Mouse (Mus musculus) thymus, adult 2 months (tissue): ENCODE data around the gene Ccr10. TPM values are rescaled to one million over a fixed set of nuclear protein-coding genes. Genes with fewer than 3 reads are reported as not detected.
A peak's percentile ranks its signal among the peaks of the same experiment; 100 is the strongest.
"Not testable (repeated sequence)": the region's sequence is repeated elsewhere in the genome, so short reads cannot be mapped to it uniquely, and the experiment has no call there.

ENCODE experiments used
- DNase-seq: peaks from one replicate; pipeline ENCODE4 v3.0.0; 2021
- H3K27ac ChIP-seq: fragments of 200-500 bp; 2 replicates; pipeline ENCODE4 v1.5.1; 2012; ENCODE audit warnings: low read length, control low read depth; ENCODE audit not compliant: control insufficient read depth, insufficient read depth
- H3K27me3 ChIP-seq: fragments of 200-500 bp; 2 replicates; pipeline ENCODE4 v1.6.1; 2012; ENCODE audit warnings: mild to moderate bottlenecking, low read length, moderate library complexity, mixed read lengths; ENCODE audit not compliant: control insufficient read depth, insufficient read depth
- H3K36me3 ChIP-seq: fragments of 200-500 bp; 2 replicates; pipeline ENCODE4 v1.6.1; 2012; ENCODE audit warnings: mild to moderate bottlenecking, low read length, moderate library complexity; ENCODE audit not compliant: control insufficient read depth, insufficient read depth
- H3K4me1 ChIP-seq: fragments of 200-500 bp; replicated peaks from 2 replicates; pipeline ENCODE4 v1.6.1; 2012; ENCODE audit warnings: low read length; ENCODE audit not compliant: control insufficient read depth, insufficient read depth
- H3K4me3 ChIP-seq: fragments of 200-500 bp; 2 replicates; pipeline ENCODE4 v1.5.1; 2012; ENCODE audit warnings: mild to moderate bottlenecking, low read length, control low read depth, moderate library complexity; ENCODE audit not compliant: control insufficient read depth, insufficient read depth
- CTCF ChIP-seq: fragments of 200-500 bp; IDR thresholded peaks from 2 replicates; pipeline ENCODE4 v1.5.1; 2012; ENCODE audit warnings: mild to moderate bottlenecking, control low read depth, low read length, moderate library complexity, borderline replicate concordance; ENCODE audit not compliant: control insufficient read depth, poor library complexity, insufficient read depth; ENCODE audit errors: extremely low read depth
- POLR2A ChIP-seq: fragments of 200-500 bp; IDR thresholded peaks from 2 replicates; pipeline ENCODE4 v1.6.1; 2012; ENCODE audit warnings: mild to moderate bottlenecking, low read length, control low read depth, moderate library complexity; ENCODE audit not compliant: control insufficient read depth, poor library complexity, insufficient read depth; ENCODE audit errors: extremely low read depth
- WGBS: fragments of 180-500 bp; shearing (Covaris S2); methylation state at CpG from one replicate; pipeline ENCODE4 v1.1.7; 2018; 5-methylcytosine and 5-hydroxymethylcytosine counted together
- polyA plus RNA-seq: library from polyadenylated mRNA; depleted of rRNA; stranded (reverse); fragments of >200 nt; gene quantifications from 2 replicates; pipeline ENCODE4 v1.2.3, GENCODE M21; 2012

Ccr10 gene
- polyA plus RNA-seq, 1 experiment: 3.9 TPM

DNA sequence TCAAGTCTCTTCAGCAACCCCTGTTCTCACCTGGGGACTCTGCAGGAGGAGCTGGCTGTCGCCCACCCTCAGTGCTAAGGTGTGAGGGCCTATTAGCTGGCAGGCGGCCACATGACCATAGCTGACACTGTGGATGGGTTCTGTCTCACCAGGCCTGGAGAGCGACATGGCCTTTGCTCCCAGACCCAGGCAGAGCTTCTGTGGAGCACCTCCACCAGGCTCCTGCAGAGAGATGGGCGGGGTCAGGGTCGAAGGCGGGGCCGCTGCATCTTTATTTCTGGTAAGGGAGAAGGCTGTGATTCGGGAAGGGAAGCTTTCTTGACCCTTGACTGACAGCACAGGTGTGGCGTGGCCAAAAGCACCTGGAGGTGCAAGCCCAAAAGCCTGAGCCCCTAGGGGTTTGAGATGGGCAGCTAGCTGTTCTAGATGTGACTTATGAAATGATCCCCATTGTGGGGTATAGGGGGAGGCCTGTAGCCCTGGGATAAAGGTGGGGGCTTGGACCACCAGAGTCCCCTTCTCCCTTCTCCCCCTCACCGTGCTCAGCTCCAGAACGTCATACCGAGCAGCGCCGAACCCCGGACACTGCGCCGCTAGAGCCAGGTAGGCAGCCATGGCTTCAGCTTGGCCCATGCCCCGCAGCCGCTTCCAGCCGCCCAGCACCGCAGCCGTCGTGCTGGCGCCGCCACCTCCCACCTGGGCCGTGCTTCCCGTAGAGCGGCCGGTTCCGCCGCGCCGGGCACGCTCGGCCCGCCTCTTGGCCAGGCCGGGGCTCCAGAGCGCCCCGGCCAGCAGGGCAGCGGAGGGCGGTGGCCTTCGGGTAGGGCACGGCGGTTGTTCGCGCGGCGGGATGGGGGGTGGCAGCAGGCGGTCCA is 11.5 kb downstream of the Ccr10 start:
- Histone ChIP-seq H3K4me1 (peaks cover 6% of the 10 kb centered on the region; the same call in 1 of the 2 replicates), H3K27ac (no peak overlapping the region), H3K36me3 (no peaks in the 10 kb centered on the region), H3K27me3 (peaks cover 11% of the 10 kb centered on the region; the same call in 1 of the 2 replicates), H3K4me3 (no peak overlapping the region)
- no peak for DNase-seq
- TF ChIP-seq POLR2A (no peak), CTCF (0 out of 2 replicates have a peak, but pooled peaks have one; percentile 15)
- 30% methylated on average over 49 of the region's 49 CpGs for WGBS

- H3K4me1 ChIP-seq: peaks cover 6% of the 10 kb centered on the region; the same call in 1 of the 2 replicates
- H3K27me3 ChIP-seq: peaks cover 5% of the 10 kb centered on the region; the same call in 1 of the 2 replicates
- no peak overlapping the region for H3K4me3 ChIP-seq
- no peak for DNase-seq
- no peaks in the 10 kb centered on the region for H3K36me3 ChIP-seq
- no peak for TF ChIP-seq CTCF
- H3K27ac ChIP-seq: no peak overlapping the region
- 93% methylated on average over 5 of the region's 5 CpGs for WGBS
Measured at GRCm38 (mm10) chr11:101162772-101163171, 12.5 kb downstream of the Ccr10 start.

- Histone ChIP-seq H3K27me3 (peaks cover 3% of the 10 kb centered on the region; the same call in 1 of the 2 replicates), H3K27ac (no peak overlapping the region), H3K4me1 (peaks cover 6% of the 10 kb centered on the region; the same call in 1 of the 2 replicates), H3K36me3 (no peaks in the 10 kb centered on the region), H3K4me3 (no peak overlapping the region)
- TF ChIP-seq POLR2A (no peak), CTCF (no peak)
- DNase-seq: no peak
- WGBS: 89% methylated on average over 5 of the region's 5 CpGs
Measured at GRCm38 (mm10) chr11:101162301-101162700, 12.9 kb downstream of the Ccr10 start.

DNA sequence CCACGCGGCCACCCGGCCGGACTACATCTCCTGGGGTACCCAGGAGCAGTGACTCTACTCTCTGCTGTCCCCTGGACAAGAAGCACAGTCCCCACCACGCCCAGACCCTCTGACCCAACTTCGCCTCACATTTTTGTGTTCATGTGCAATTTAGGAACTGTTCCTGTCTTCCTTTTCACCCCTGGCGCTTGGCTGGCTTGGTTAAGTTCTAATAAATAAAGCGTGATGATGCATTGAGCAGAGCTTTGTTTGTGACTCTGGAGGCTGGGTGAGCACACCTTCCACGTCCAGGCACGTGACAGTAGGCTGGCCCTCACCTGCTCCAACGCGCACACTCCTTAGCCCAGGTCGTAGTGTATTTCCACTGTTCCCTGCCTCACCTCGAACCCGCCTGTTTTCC is 13.7 kb downstream of the Ccr10 start:
- TF ChIP-seq POLR2A: no peak
- no peak for TF ChIP-seq CTCF
- Histone ChIP-seq H3K36me3 (no peaks in the 10 kb centered on the region), H3K4me1 (peaks cover 6% of the 10 kb centered on the region; the same call in 1 of the 2 replicates), H3K4me3 (no peak overlapping the region), H3K27me3 (peaks cover 3% of the 10 kb centered on the region; the same call in 1 of the 2 replicates), H3K27ac (no peak overlapping the region)
- no peak for DNase-seq
- WGBS: 95% methylated on average over 15 of the region's 15 CpGs

DNA sequence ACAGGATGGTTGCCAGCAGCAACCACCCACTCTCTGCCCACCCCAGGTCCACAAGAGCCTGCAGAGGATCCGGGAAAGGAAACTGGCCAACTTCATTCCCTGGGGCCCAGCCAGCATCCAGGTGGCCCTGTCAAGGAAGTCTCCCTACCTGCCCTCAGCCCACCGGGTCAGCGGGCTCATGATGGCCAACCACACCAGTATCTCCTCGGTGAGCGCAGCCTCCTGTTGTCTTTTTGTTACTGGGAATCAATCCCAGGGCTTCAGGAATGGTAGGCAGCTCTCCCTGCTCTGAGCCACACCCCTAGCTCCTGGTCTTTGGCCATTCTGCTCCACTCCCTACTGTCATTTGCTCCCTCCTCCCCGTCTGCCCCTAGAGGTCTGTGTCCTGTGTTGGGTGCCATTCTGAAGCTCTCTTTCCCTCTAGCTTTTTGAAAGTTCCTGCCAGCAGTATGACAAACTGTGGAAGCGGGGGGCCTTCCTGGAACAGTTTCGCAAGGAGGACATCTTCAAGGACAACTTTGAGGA is 14.2 kb downstream of the Ccr10 start:
- DNase-seq, H3K4me3 ChIP-seq, H3K27me3 ChIP-seq, H3K4me1 ChIP-seq, H3K36me3 ChIP-seq, H3K27ac ChIP-seq: not testable (repeated sequence)
- 87% methylated on average over 8 of the region's 8 CpGs for WGBS

DNA sequence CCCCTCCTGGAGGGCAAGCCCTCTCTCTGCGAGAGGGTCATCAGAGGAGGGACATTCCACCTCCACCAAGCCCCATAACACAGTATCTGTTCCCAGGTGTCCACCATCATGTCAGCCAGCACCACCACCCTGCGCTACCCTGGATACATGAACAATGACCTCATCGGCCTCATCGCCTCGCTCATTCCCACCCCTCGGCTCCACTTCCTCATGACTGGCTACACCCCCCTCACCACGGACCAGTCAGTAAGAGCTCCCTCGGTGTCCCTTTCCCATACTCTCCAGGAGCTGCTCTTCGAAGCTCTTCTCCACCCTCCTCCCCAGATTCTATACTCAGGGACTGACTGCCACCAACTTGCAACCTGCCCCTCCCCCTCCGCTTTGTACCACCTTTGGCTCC is 15.1 kb downstream of the Ccr10 start:
- WGBS: 80% methylated on average over 8 of the region's 10 CpGs
- peaks cover 12% of the 10 kb centered on the region for H3K4me1 ChIP-seq
- DNase-seq, H3K27me3 ChIP-seq, H3K4me3 ChIP-seq, H3K36me3 ChIP-seq, H3K27ac ChIP-seq: not testable (repeated sequence)

DNA sequence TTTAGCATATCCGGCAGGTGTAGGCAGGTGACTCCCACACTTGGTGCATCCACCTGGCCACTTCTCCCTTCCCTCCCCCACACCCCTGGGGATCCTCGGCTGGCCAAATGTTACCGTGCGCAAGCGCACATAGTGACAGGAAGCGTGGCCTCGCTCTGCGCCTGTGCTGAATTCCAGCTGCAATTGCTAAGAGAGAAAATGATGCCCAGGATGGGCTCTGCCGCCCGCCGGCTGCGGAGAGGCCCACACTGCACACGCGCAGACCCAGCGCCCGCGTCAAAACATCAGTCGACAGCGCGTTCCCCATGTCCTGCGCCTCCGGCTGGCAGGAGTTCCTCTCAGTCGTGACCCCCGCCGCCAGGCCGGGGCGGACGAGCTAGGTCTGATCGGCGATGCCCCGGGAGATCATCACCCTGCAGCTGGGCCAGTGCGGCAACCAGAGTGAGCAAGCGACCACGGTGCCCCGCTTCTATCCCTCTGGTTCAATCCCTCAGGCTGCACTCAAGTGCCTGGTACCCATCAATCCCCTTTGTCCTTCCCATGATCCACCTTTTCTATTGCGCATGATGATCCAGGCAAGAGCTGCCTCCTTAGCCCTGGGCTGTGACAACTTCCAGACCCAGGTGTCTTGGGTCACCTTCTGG is 19.4 kb downstream of the Ccr10 start, which contains the start of gene Tubg2:
TSS of gene Tubg2 (plus strand) at position 180 of the 644 bp plus-strand sequence.
- Histone ChIP-seq H3K4me1 (peaks cover 6% of the 10 kb centered on the region), H3K27me3 (no peaks in the 10 kb centered on the region), H3K27ac (no peak within 1 kb of the TSS), H3K36me3 (no peaks in the 10 kb centered on the region), H3K4me3 (peak within 1 kb of the TSS; percentile 27)
- TF ChIP-seq CTCF: peak; percentile 42; the same call in 1 of the 2 replicates
- TF ChIP-seq POLR2A: no peak
- WGBS: 5% methylated on average over 36 of the region's 36 CpGs
- DNase-seq: peak; percentile 65
